Mouse (Mus musculus) liver, embryonic 12.5 days (tissue): ENCODE measurements around the gene Plekhg4. TPM values are rescaled to one million over a fixed set of nuclear protein-coding genes. Genes with fewer than 3 reads are reported as not detected.

Experiments used
- ATAC-seq: fragments of 200-750 bp; cut with Nextera tagmentation; 2 replicates; pipeline ENCODE4 v1.8.0; 2017; ENCODE audit warnings: moderate number of reproducible peaks, mild to moderate bottlenecking, moderate library complexity
- H3K27ac ChIP-seq: fragments of 300-500 bp; sonication (generic); 2 replicates; pipeline ENCODE4 v1.5.1; 2016; ENCODE audit warnings: mild to moderate bottlenecking
- H3K27me3 ChIP-seq: fragments of 300-500 bp; sonication (generic); replicated peaks from 2 replicates; pipeline ENCODE4 v1.6.1; 2016; ENCODE audit warnings: mild to moderate bottlenecking, moderate library complexity
- H3K36me3 ChIP-seq: fragments of 300-500 bp; sonication (generic); 2 replicates; pipeline ENCODE4 v1.6.1; 2016; ENCODE audit warnings: mild to moderate bottlenecking, moderate library complexity
- H3K4me1 ChIP-seq: fragments of 300-500 bp; sonication (generic); 2 replicates; pipeline ENCODE4 v1.6.1; 2016
- H3K4me2 ChIP-seq: fragments of 300-500 bp; sonication (generic); 2 replicates; pipeline ENCODE4 v1.6.1; 2016; ENCODE audit warnings: mild to moderate bottlenecking, moderate library complexity
- H3K4me3 ChIP-seq: fragments of 300-500 bp; sonication (generic); 2 replicates; pipeline ENCODE4 v1.5.1; 2016; ENCODE audit warnings: mild to moderate bottlenecking, moderate library complexity
- H3K9ac ChIP-seq: fragments of 300-500 bp; sonication (generic); 2 replicates; pipeline ENCODE4 v1.6.1; 2016; ENCODE audit warnings: mild to moderate bottlenecking, moderate library complexity
- H3K9me3 ChIP-seq: fragments of 300-500 bp; sonication (generic); replicated peaks from 2 replicates; pipeline ENCODE4 v1.6.1; 2016; ENCODE audit warnings: mild to moderate bottlenecking, moderate library complexity
- WGBS: fragments of 180-500 bp; shearing (Covaris S2); methylation state at CpG from one replicate; pipeline ENCODE4 v1.1.7; 2016; ENCODE audit not compliant: insufficient replicate concordance; 5-methylcytosine and 5-hydroxymethylcytosine counted together
- polyA plus RNA-seq: library from polyadenylated mRNA; unstranded; fragments of >200 nt; fragmentation: Nextera tagmentation; extraction: Ambion mirVana; gene quantifications from 2 replicates; pipeline ENCODE4 v1.2.1, GENCODE M21; 2016

Gene Plekhg4
- polyA plus RNA-seq, 1 experiment from 2014 or later, result not detected

- Histone ChIP-seq H3K36me3 (no peaks in the 10 kb centered on the region), H3K27me3 (peaks cover 35% of the 10 kb centered on the region), H3K9me3 (0 out of 2 replicates have a peak, but pooled peaks cover 4% of the 10 kb centered on the region), H3K9ac (no peak overlapping the region), H3K4me3 (no peak overlapping the region), H3K4me2 (no peak overlapping the region), H3K27ac (no peak overlapping the region), H3K4me1 (peaks cover under 1% of the 10 kb centered on the region; the same call in 1 of the 2 replicates)
- no peak for ATAC-seq
- WGBS, result 75% methylated on average over 2 of the region's 2 CpGs
Measured at GRCm38 (mm10) chr8:105418992-105419391, 45.9 kb downstream of the Plekhg4 start.

GRCm38 (mm10) chr8:105419800-105420199, 46.7 kb downstream of the Plekhg4 start:
- H3K27me3 ChIP-seq, result peaks cover 27% of the 10 kb centered on the region
- H3K36me3 ChIP-seq, result no peaks in the 10 kb centered on the region
- H3K4me1 ChIP-seq, result no peaks in the 10 kb centered on the region
- no peak overlapping the region for H3K4me2 ChIP-seq
- H3K27ac ChIP-seq, result no peak overlapping the region
- 0 out of 2 replicates have a peak, but pooled peaks cover 4% of the 10 kb centered on the region for H3K9me3 ChIP-seq
- no peak for ATAC-seq
- no peak overlapping the region for H3K9ac ChIP-seq
- no peak overlapping the region for H3K4me3 ChIP-seq
- WGBS, result 80% methylated on average over 4 of the region's 4 CpGs

DNA sequence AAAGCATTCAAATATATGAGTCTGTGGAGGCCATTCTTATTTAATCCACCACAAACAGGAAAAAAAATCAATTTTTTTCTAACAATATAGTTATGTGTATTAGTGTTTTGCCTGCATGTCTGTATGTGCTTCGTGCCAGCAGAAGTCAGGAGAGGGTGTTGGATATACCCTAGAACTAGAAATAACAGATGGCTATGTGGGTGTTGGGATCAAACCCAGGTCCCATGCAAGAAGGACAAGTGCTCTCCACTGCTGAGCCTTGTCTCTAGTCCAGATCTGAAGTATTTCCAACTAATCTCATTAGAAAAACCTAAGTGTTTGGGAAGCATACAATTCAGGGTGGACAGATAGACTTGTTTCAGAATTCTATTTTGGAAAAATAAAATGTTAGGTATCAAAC, 48.9 kb downstream of the Plekhg4 start:
- no peaks in the 10 kb centered on the region for H3K4me1 ChIP-seq
- 0 out of 2 replicates have a peak, but pooled peaks cover 2% of the 10 kb centered on the region for H3K9me3 ChIP-seq
- H3K36me3 ChIP-seq, result no peaks in the 10 kb centered on the region
- 49% methylated on average over 1 of the region's 1 CpGs for WGBS
- ATAC-seq, result no peak
- peaks cover 17% of the 10 kb centered on the region; the same call in 1 of the 2 replicates for H3K27me3 ChIP-seq
- H3K4me3 ChIP-seq, result no peak overlapping the region
- no peak overlapping the region for H3K9ac ChIP-seq
- no peak overlapping the region for H3K27ac ChIP-seq
- no peak overlapping the region for H3K4me2 ChIP-seq

- Histone ChIP-seq H3K27ac (no peak overlapping the region), H3K4me3 (no peak overlapping the region), H3K36me3 (no peaks in the 10 kb centered on the region), H3K27me3 (peaks cover 17% of the 10 kb centered on the region), H3K9me3 (no peaks in the 10 kb centered on the region), H3K4me1 (no peaks in the 10 kb centered on the region), H3K4me2 (no peak overlapping the region), H3K9ac (no peak overlapping the region)
- ATAC-seq, result no peak
- 50% methylated on average over 6 of the region's 6 CpGs for WGBS
Measured at GRCm38 (mm10) chr8:105426878-105427277, 53.8 kb downstream of the Plekhg4 start.

DNA sequence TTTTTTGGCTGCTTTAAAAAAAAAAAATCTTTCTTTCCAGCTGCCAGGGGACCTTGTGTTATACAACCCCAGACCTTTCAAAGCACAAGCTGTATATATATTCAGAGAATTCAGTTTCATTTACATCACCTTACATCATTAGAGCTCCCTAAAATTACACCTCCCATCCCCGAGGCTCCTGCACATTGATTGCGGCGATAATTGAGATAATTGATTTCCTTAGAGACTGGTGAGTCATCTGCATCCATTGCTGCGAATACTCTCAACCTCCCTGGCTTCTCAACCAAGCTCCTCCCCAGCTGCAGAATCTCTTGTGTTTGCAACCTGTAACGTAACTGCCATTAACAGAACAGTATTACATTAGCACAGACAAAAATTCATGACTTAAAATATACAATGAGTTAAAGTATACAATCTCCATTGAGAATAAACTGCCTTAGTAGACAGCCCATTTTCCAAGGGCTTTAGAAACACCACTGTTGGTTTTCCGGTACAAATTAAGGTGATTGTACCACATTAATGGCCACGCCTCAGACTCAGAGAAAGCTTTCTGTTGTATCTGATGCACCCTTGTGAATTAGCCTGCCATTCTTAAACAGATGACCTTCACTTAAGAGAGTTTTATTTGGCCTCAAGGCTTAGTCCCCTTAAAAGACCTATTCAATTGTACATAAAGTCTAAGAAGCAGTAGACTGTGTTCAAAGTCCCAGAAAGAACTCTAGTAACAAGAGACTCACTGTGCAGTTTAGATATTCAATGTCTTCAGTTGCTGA, 58.9 kb downstream of the Plekhg4 start:
- Histone ChIP-seq H3K36me3 (no peaks in the 10 kb centered on the region), H3K27ac (no peak overlapping the region), H3K4me1 (no peaks in the 10 kb centered on the region), H3K27me3 (peaks cover 44% of the 10 kb centered on the region), H3K4me2 (no peak overlapping the region), H3K9me3 (no peaks in the 10 kb centered on the region), H3K4me3 (no peak overlapping the region), H3K9ac (no peak overlapping the region)
- ATAC-seq, result no peak
- 61% methylated on average over 7 of the region's 7 CpGs for WGBS

Other genes with a start within 250 kb of the Plekhg4 start
- gene Ces4a, start 241.5 kb upstream of the Plekhg4 start, polyA plus RNA-seq, result not detected in 2 replicates
- 19.1 and 19.6 TPM in 2 replicates for gene Cbfb, start 202.6 kb upstream of the Plekhg4 start, polyA plus RNA-seq
- 16.7 and 18.8 TPM in 2 replicates for gene D230025D16Rik, start 148.1 kb upstream of the Plekhg4 start, polyA plus RNA-seq
- gene B3gnt9, start 118.1 kb upstream of the Plekhg4 start, polyA plus RNA-seq, result 3.5 and 3.6 TPM in 2 replicates
- 17.7 and 18.3 TPM in 2 replicates for gene Tradd, start 108.7 kb upstream of the Plekhg4 start, polyA plus RNA-seq
- gene Fbxl8, start 108.6 kb upstream of the Plekhg4 start, polyA plus RNA-seq, result 1.2 and 1.5 TPM in 2 replicates
- gene Hsf4, start 103.5 kb upstream of the Plekhg4 start, polyA plus RNA-seq, result not detected in 2 replicates
- gene Nol3, start 97.1 kb upstream of the Plekhg4 start, polyA plus RNA-seq, result 0.12 and 0.18 TPM in 2 replicates
- gene 4931428F04Rik, start 83.4 kb upstream of the Plekhg4 start, polyA plus RNA-seq, result 1.6 TPM in 2 replicates
- 11.9 and 13.8 TPM in 2 replicates for gene Exoc3l, start 77.2 kb upstream of the Plekhg4 start, polyA plus RNA-seq
- 239 TPM in 2 replicates for gene E2f4, start 75.6 kb upstream of the Plekhg4 start, polyA plus RNA-seq
- 2.7 and 3.0 TPM in 2 replicates for gene Elmo3, start 67.7 kb upstream of the Plekhg4 start, polyA plus RNA-seq
- gene Lrrc29, start 47.0 kb upstream of the Plekhg4 start, polyA plus RNA-seq, result 9.9 and 10.0 TPM in 2 replicates
- 106 and 109 TPM in 2 replicates for gene Tmem208, start 46.9 kb upstream of the Plekhg4 start, polyA plus RNA-seq
- 1.2 and 1.4 TPM in 2 replicates for gene Fhod1, start 25.3 kb upstream of the Plekhg4 start, polyA plus RNA-seq
- gene Slc9a5, start 24.4 kb upstream of the Plekhg4 start, polyA plus RNA-seq, result 0.42 and 0.48 TPM in 2 replicates
- not detected in 2 replicates for gene Kctd19, start 40.2 kb downstream of the Plekhg4 start, polyA plus RNA-seq
- 0.07 and 0.18 TPM in 2 replicates for gene Lrrc36, start 40.3 kb downstream of the Plekhg4 start, polyA plus RNA-seq
- 1.2 and 1.4 TPM in 2 replicates for gene Tppp3, start 98.3 kb downstream of the Plekhg4 start, polyA plus RNA-seq
- 4.0 and 4.6 TPM in 2 replicates for gene Zdhhc1, start 123.6 kb downstream of the Plekhg4 start, polyA plus RNA-seq
- 6.0 and 6.7 TPM in 2 replicates for gene Hsd11b2, start 145.5 kb downstream of the Plekhg4 start, polyA plus RNA-seq
- 47.2 and 51.0 TPM in 2 replicates for gene Atp6v0d1, start 192.8 kb downstream of the Plekhg4 start, polyA plus RNA-seq
- 14.1 and 14.5 TPM in 2 replicates for gene Ripor1, start 232.0 kb downstream of the Plekhg4 start, polyA plus RNA-seq